Mouse (Mus musculus): ENCODE measurements at regions not wholly inside any gene's neighbourhood (a gene's known extent, or its start where the extent isn't known, plus 50 kb on each side); places are given as distances from the start of the nearest gene placed in this dataset.

- TF ChIP-seq CTCF (conservative IDR thresholded peaks at IDR 0.05), result no peak
- no peak overlapping the region for H3K27ac ChIP-seq
- H3K4me3 ChIP-seq, result no peak overlapping the region
- DNase-seq (ENCODE audit: low spot score in 2 of 2), result no peak
These were observed 66.0 kb upstream of the Nrp1 start for GRCm38 (mm10) chr8:128292394-128292793.

- no peak overlapping the region; the same call in 1 of the 2 replicates for H3K4me3 ChIP-seq
- TF ChIP-seq CTCF (conservative IDR thresholded peaks at IDR 0.05), result no peak
- peak; percentile 58 to 74 for DNase-seq (ENCODE audit: low spot score in 2 of 2)
- peak overlapping the region; percentile 86 for H3K27ac ChIP-seq
These were observed 61.5 kb upstream of the Nrp1 start for GRCm38 (mm10) chr8:128296728-128297380.

GRCm38 (mm10) chr8:128302322-128302721 lies 56.1 kb upstream of the Nrp1 start:
- no peak for DNase-seq (ENCODE audit: low spot score in 2 of 2)
- no peak overlapping the region for H3K4me3 ChIP-seq
- H3K27ac ChIP-seq, result no peak overlapping the region
- TF ChIP-seq CTCF (conservative IDR thresholded peaks at IDR 0.05), result no peak

Small RNA genes lying in the stretch of these regions (microRNA-seq; reads per million reads assigned to microRNA genes)
- gene Mir21c, result 0 reads per million in 2 experiments
